Mouse (Mus musculus) Patski (cell line): ENCODE data around the gene Atf7ip. TPM values are rescaled to one million over a fixed set of nuclear protein-coding genes. Genes with fewer than 3 reads are reported as not detected.

ENCODE experiments used
- ATAC-seq: fragments of 100-300 bp; one replicate; pipeline ENCODE4 v1.8.0; 2021
- CTCF ChIA-PET: fragments of 350-600 bp; sonication (Branson Sonifier 250); formaldehyde crosslinking; loops from one replicate; lab custom pipeline; 2022; ENCODE audit warnings: inconsistent platforms; lab: Charles Lee
- POLR2A ChIA-PET: fragments of 350-600 bp; sonication (Branson Sonifier 250); formaldehyde crosslinking; loops from one replicate; lab custom pipeline; 2022; ENCODE audit warnings: antibody characterized with exemption, inconsistent platforms; lab: Charles Lee
- DNase-seq: peaks from one replicate; pipeline ENCODE4 v3.0.0-alpha.2; 2011; ENCODE audit warnings: low read depth, low spot score
- H3K27me3 ChIP-seq: fragments of 371-371 bp; one replicate; pipeline ENCODE4 v1.5.1; 2021
- CTCF ChIP-seq: fragments of 100-300 bp; IDR thresholded peaks from one replicate; pipeline ENCODE4 v1.5.1; 2021
- in situ Hi-C: fragments of 300-500 bp; cut with MboI; formaldehyde crosslinking; loops from 3 replicates; pipeline ENCODE4 v1.11.1; 2018; ENCODE audit warnings: low pct_unique_long_range_greater_than_20kb, mixed read lengths
- polyA plus RNA-seq: library from polyadenylated mRNA; unstranded; gene quantifications from one replicate; pipeline ENCODE4 v1.2.3, GENCODE M21; 2021

Gene Atf7ip
- polyA plus RNA-seq, 1 experiment from 2014 or later, result 19.9 TPM

DNA sequence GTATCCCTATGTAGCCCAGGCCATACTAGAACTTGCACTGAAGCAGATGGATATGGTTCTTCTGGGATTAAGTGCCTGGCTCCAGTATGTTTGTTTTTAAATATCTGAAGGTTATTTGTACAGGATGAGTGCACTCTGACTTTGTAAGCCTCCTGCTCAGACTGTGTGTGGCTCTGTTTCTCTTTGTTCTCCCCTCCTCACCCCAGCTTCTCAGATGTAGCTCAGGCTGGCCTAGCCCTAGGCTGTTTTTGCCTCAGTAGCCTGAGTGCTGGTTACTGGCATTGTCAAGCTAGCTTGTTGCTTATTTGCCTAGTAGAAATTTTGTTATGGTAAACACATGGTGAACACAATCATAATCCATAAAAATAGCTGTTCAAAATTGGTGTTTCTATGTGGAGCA, 15.7 kb downstream of the Atf7ip start:
- POLR2A ChIA-PET, result interaction anchor here (0.7 kb wide), 1 partner anchor 15 kb away, joined by 11 read pairs; no protein-coding TSS in a partner anchor
- ATAC-seq, result no peak
- no peaks in the 10 kb centered on the region for H3K27me3 ChIP-seq
- TF ChIP-seq CTCF, result no peak
- CTCF ChIA-PET, result interaction anchor here (0.8 to 5.1 kb wide), 3 partner anchors 16 to 152 kb away, joined by 3 to 42 read pairs (median 4); no protein-coding TSS in a partner anchor
- in situ Hi-C loops, result no loop called here
- DNase-seq, result no peak

- ChIA-PET CTCF (interaction anchor here (1.0 kb wide), 1 partner anchor 15 kb away, joined by 4 read pairs; no protein-coding TSS in a partner anchor), POLR2A (no interaction called here)
- no peak for TF ChIP-seq CTCF
- DNase-seq (no peak), ATAC-seq (no peak)
- H3K27me3 ChIP-seq, result no peaks in the 10 kb centered on the region
- in situ Hi-C loops, result no loop called here
Observed at GRCm38 (mm10) chr6:136522658-136523057, 16.7 kb downstream of the Atf7ip start.

GRCm38 (mm10) chr6:136524751-136525150, 18.8 kb downstream of the Atf7ip start:
- ChIA-PET POLR2A (no interaction called here), CTCF (no interaction called here)
- TF ChIP-seq CTCF, result no peak
- in situ Hi-C loops, result no loop called here
- DNase-seq (no peak), ATAC-seq (no peak)
- no peaks in the 10 kb centered on the region for H3K27me3 ChIP-seq

- POLR2A ChIA-PET, result no interaction called here
- CTCF ChIA-PET, result interaction anchor here (0.8 kb wide), 1 partner anchor 46 kb away, joined by 3 read pairs; no protein-coding TSS in a partner anchor
- DNase-seq, result no peak
- no peaks in the 10 kb centered on the region for H3K27me3 ChIP-seq
- no peak for ATAC-seq
- TF ChIP-seq CTCF, result no peak
- in situ Hi-C loops, result no loop called here
Observed at GRCm38 (mm10) chr6:136525567-136525966, 19.6 kb downstream of the Atf7ip start.

DNA sequence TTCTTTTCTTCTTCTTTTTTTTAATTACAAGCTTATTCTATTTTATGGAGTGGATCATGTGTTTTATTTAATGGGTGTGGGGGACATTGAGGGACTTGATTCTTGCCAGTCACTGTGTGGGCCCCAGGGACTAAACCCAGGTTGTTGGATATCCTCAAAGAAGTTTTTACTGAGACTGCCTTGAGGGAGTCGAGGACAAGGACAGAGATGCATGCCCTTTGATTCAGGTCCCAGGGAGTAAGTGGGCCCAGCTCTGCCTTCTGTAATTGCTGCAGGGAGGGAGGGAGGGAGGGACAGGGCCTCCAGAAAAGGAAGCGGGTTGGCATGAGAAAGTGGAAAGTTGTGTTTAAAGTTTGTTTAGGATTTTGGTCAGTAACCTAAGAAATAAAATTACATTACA, 23.2 kb downstream of the Atf7ip start:
- no peaks in the 10 kb centered on the region for H3K27me3 ChIP-seq
- TF ChIP-seq CTCF, result no peak
- no peak for DNase-seq
- ATAC-seq, result no peak
- in situ Hi-C loops, result no loop called here
- POLR2A ChIA-PET, result interaction anchor here (0.6 kb wide), 1 partner anchor 22 kb away, joined by 5 read pairs; no protein-coding TSS in a partner anchor
- CTCF ChIA-PET, result interaction anchor here (1.1 kb wide), 1 partner anchor 106 kb away, joined by 4 read pairs; no protein-coding TSS in a partner anchor

DNA sequence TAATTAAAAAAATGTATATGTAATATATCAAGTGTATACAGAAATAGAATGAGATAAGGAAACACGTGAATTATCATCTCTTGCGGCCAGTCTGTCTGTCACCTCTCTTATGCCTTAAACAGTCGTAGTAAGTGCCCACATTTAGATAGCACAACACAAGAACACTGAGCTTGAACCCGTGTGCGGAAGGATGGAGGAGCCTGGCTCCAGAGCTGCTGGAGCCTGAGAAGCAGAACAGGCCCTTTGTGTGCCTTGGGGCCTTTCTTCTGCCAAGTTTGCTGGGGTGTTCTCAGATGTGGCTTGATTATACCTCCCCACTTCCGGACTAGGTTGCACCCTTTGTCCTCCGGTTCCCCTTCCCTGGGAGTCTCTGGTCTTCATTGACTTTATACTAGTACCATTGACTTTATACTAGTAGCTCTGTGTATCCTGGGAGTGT, 25.8 kb downstream of the Atf7ip start:
- in situ Hi-C loops, result no loop called here
- DNase-seq, result no peak
- no peak for TF ChIP-seq CTCF
- CTCF ChIA-PET, result interaction anchor here (1.0 to 1.7 kb wide), 3 partner anchors 8 to 15 kb away, joined by 3 to 4 read pairs (median 3); no protein-coding TSS in a partner anchor
- no peak for ATAC-seq
- H3K27me3 ChIP-seq, result no peaks in the 10 kb centered on the region
- POLR2A ChIA-PET, result interaction anchor here (0.7 kb wide), 1 partner anchor 28 kb away, joined by 3 read pairs; no protein-coding TSS in a partner anchor

- no peak for TF ChIP-seq CTCF
- ATAC-seq (peak; percentile 47), DNase-seq (no peak)
- H3K27me3 ChIP-seq, result no peaks in the 10 kb centered on the region
- ChIA-PET CTCF (interaction anchor here (1.0 to 1.7 kb wide), 5 partner anchors 9 to 110 kb away, joined by 3 to 4 read pairs (median 3); no protein-coding TSS in a partner anchor), POLR2A (interaction anchor here (0.7 kb wide), 1 partner anchor 29 kb away, joined by 3 read pairs; no protein-coding TSS in a partner anchor)
- in situ Hi-C loops, result no loop called here
Observed at GRCm38 (mm10) chr6:136532535-136533291, 26.7 kb downstream of the Atf7ip start.

- ATAC-seq, result no peak
- in situ Hi-C loops, result no loop called here
- CTCF ChIA-PET, result no interaction called here
- POLR2A ChIA-PET, result no interaction called here
- H3K27me3 ChIP-seq, result no peaks in the 10 kb centered on the region
- no peak for TF ChIP-seq CTCF
- no peak for DNase-seq
Observed at GRCm38 (mm10) chr6:136533804-136534203, 27.8 kb downstream of the Atf7ip start.

- DNase-seq (no peak), ATAC-seq (no peak)
- CTCF ChIA-PET, result no interaction called here
- H3K27me3 ChIP-seq, result no peaks in the 10 kb centered on the region
- POLR2A ChIA-PET, result no interaction called here
- in situ Hi-C loops, result no loop called here
- TF ChIP-seq CTCF, result no peak
Observed at GRCm38 (mm10) chr6:136534444-136534843, 28.5 kb downstream of the Atf7ip start.

GRCm38 (mm10) chr6:136535176-136535575, 29.2 kb downstream of the Atf7ip start:
- ATAC-seq (no peak), DNase-seq (no peak)
- POLR2A ChIA-PET, result no interaction called here
- in situ Hi-C loops, result no loop called here
- no peaks in the 10 kb centered on the region for H3K27me3 ChIP-seq
- CTCF ChIA-PET, result no interaction called here
- TF ChIP-seq CTCF, result no peak

GRCm38 (mm10) chr6:136536121-136536520, 30.2 kb downstream of the Atf7ip start:
- CTCF ChIA-PET, result interaction anchor here (1.8 kb wide), 1 partner anchor 17 kb away, joined by 6 read pairs; no protein-coding TSS in a partner anchor
- DNase-seq, result no peak

More at GRCm38 (mm10) chr6:136536121-136536520, 30.2 kb downstream of the Atf7ip start:
- POLR2A ChIA-PET, result no interaction called here
- no peak for TF ChIP-seq CTCF
- in situ Hi-C loops, result no loop called here
- ATAC-seq, result no peak
- no peaks in the 10 kb centered on the region for H3K27me3 ChIP-seq
